Mouse (Mus musculus): ENCODE data around the gene Itgb5.
A peak's percentile ranks its signal among the peaks of the same experiment; 100 is the strongest.

DNA sequence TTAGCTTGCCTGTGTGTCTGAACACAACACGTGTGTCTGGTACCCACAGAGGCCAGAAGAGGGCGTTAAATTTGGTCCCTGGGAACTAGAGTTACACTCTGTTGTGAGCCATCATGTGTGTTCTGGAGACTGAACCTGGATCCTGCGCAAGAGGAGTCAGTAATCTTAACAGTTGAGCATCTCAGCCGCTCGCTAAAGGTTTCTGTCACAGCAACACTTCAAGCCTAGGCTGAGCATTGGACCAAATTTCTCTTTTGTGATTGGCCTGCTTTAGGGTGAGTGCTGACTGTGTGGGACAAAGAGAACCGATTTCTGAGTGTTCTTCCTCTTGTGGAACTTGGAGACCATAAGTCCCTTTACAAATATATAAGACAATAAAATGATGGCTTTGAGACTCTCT lies 120.9 kb downstream of the Itgb5 start:
- peak; percentile 34; the same call in 1 of the 2 replicates for TF ChIP-seq CTCF (IDR thresholded peaks at IDR 0.05; ENCODE audit: low read depth)
- no peak for TF ChIP-seq EP300 (optimal IDR thresholded peaks at IDR 0.05)
